Mouse (Mus musculus): Measurements from ENCODE around the gene Tcte1.

The Tcte1 gene

DNA sequence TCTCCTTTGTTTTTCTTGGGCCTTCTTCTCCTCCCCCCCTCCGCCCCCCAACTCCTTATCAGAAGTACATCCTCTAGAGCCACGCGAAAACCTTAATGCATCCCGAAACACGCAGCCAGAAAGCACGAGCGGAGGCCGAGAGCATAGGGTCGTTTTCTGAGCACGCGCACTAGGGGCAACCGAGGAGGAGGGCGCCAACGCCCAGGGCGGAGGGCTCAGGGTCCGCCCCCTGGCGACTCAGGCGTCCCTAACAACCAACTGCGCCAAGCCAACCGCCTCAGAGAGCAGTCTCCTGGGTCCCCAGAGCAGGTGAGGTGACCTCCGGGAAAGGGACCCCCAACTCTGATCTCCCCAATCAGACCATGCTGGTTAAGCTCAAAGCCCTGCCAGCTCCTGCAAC, at the start of gene Tcte1:
Tcte1 (plus strand) TSS at position 172 of the 400 bp plus-strand sequence.
- no peak for DNase-seq (ENCODE audit: low read depth, low spot score)

DNA sequence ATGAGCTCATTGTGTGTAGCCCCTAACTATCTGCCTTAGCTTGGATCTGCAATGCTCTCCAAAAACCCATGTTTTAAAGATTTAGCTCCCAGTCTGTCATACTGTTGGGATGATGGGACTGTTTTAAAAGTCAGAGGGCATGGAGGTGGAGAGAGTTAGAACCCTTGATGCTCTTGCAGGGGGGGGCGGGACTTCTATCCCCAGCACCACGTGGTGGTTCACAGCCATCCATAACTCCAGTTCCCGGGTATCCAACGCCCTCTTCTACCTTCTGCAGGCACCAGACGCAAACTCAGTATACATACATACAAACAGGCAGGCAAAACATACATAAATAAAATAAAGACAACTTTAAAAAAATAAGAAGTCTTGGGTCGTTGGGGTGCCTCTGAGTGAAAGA, 49.6 kb upstream of the Tcte1 start:
- DNase-seq (ENCODE audit: low read depth, low spot score), result no peak

DNA sequence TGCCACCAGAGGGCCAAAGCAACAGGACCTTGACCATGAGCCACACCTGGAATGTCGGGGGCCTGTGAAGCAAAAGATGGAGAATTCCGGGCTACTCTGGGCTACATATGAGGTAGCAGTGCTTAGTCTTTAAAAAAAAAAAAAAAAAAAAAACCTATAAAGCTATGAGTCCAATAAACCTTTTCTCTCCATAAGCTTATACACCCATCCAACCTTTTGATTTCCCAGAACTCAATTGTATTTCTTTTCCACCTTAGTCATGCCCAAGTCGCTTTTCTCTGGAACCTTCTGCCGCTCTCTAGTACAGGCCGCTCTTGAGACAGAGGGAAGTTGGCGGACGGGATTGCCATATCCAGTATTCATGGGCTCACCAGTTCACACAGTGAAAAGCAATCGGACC, 49.1 kb upstream of the Tcte1 start:
- DNase-seq (ENCODE audit: low read depth, low spot score), result no peak

DNA sequence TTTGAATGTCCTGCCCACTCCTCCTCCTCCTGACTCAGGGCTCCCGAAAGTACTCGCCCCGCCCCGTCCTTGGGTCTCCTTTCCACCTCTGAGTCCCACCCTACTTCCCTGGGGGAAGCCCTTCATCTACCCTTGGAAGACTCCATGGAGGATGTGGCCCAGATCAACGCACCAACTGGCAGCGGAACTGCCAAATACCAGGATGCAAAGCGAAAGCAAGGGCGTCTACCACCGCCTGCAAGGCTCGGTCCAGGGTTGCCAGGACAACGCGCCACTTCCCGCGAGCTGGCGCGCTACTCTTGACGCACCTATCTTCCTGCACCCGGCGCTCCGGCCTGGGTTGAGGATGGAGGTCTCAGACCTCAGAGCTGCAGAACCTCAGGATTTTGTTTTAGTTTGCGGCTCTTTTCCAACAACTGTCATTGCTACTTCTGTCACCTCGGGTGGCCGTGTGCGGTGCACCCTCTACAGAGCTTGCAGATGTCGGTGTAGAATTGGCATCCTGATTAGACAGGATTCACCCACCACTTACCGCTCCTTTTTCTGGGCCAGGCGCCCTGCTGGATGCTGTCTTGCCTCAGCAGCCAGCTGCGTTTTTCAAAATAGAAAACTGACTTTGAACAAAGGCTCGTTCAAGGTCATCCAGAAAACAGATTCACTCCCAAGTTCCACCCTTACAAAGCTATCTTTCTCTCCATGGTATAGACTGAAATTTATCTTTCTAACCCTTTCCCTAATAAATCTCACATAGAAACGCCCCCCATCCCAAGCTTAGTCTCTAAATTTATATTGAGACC, 48.4 kb upstream of the Tcte1 start, which contains the start of gene Spats1:
Spats1 (minus strand) TSS at position 747 of the 797 bp plus-strand sequence.
- DNase-seq (ENCODE audit: low read depth, low spot score), result peak; percentile 79

DNA sequence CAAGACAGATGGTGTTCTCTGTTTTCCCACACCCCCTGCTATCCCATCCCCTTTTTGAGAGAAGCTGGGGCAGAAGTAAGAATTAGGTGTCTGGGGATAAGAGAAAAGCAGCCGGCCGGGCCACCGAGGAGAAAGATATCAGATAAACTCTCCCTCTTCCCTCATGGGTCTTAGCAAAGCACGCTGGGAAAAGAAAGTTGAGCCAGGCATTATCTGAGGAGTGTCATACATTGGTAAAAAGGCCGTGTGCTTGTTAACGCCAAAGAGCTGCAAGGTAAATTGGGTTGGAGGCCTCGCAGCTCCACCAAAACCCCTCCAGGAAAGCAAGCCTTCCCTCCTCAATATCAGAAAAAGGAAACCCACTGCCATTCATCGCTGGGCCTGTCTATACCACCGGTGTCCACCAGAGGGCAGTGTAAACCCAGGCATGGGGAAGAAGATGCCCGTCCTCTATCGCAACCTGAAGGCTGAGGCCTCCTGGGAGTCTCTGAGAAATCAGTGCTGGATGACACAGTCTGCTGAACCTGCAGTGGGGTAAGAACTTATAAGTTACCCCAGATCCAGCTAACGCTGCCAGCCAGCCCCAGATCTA, 44.9 kb upstream of the Tcte1 start:
- DNase-seq (ENCODE audit: low read depth, low spot score), result peak; percentile 89

DNA sequence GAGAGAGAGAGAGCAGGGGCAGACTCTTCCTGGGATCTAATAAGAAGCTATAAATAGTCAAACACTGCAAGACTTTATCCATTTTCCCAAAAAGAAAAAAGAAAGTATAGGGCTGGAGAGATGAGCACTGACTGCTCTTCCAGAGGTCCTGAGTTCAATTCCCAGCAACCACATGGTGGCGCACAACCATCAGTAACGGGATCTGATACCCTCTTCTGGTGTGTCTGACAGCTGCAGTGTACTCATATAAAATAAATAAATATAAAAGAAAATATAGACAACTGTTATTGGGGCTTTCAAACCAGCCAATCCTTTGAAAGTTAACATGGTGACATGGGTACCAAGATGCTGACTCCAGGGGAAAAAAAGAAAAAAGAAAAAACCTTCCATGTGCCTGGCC, 42.8 kb upstream of the Tcte1 start:
- peak; percentile 46 for DNase-seq (ENCODE audit: low read depth, low spot score)

DNA sequence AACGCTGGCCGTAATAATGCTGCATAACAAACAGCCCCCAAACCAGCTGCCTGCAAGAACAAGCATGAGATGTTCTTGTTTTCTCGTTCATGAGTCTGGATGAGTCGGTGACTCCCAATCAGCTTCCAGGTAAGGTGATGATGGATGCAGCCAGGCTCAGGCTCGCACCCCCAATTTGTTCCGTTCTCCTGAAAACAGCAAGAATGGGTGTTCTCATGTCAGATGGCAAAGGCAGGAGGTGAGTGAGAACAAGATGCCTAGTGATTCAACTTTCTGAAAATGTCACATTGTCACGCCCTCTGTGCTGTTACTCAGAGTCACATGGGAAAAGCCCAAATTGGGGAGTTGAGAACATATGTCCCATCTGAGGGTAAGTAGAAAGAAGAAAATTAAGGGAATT, 37.7 kb upstream of the Tcte1 start:
- no peak for DNase-seq (ENCODE audit: low read depth, low spot score)

DNA sequence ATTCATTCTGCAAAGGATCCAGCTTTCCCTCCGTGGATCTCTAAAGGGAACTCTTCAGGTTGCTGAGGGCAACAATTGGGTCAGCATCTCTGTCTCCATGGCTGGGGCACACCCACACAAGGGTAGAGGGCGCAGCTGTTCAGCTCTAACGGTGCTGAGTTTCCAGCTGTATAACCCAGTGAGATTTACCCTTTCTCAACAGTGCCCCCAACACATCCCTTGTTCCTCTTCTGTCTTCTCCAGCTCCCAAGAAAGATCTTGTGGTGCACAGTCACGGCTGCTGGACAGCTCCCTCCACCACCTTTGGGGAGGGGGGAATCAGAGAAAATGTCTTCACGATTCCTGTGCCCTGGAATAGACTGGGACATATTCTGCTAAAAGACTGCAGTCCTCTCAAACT, 36.0 kb upstream of the Tcte1 start:
- no peak for DNase-seq (ENCODE audit: low read depth, low spot score)

DNA sequence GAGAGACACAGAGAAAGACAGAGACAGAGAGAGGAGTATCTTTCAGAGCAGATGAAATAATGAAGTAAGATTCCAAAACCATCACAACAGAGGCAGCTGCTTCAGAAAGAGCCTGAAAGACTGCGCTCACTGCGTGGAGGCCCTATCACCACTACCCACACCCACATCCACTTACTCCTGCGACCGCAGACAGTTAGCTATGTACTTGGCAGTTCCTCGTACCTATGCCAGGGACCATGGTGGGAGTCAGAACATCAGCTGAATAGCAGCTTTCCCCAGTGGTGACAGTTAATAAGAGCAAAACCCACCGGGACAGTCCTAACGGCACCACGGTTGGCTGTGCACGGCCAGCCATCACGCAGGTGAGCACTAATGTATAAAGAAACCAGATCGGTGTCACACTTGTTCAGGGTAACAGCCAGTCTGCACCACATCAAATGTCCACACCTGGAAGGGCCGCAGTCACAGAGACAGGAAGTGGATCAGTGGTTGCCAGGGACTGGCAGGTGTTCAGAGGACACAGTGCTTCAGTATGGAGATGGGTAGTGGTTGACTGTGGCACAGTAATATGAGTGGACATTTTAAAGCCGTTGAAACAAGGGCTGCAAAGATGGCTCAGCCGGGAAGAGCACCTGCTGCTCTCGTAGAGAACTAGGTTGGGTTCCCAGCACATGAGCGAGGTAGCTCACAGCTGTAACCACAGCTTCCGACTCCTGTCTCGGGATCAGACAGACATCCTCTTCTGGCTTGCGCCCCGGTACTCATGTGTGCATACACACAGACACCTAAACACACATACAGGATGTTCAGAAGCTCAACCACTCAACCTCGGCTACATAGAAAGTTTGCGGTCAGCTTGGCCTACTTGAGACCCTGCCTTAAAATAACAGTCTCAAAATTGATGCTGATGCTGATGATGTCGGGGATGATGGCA, 34.6 kb upstream of the Tcte1 start:
- DNase-seq (ENCODE audit: low read depth, low spot score), result peak; percentile 69

DNA sequence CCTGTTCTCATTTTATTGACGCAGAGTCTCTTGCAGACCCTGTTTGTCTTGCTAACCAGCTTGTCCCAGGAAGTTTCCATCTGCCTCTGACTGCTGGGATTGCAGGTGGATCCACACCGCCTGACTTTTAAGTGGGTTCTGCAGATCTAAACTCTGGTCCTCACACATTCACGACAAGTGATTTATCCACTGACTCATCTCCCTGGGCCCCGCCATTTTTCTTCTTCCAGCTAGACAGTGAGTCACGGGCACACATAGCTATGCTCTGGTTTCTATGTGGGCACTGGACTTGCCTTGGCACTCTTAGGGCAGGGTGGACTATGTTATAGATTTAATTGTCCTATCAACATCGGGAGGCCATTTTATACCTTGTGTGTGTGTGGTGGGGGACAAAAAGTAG, 33.5 kb upstream of the Tcte1 start:
- DNase-seq (ENCODE audit: low read depth, low spot score), result no peak

DNA sequence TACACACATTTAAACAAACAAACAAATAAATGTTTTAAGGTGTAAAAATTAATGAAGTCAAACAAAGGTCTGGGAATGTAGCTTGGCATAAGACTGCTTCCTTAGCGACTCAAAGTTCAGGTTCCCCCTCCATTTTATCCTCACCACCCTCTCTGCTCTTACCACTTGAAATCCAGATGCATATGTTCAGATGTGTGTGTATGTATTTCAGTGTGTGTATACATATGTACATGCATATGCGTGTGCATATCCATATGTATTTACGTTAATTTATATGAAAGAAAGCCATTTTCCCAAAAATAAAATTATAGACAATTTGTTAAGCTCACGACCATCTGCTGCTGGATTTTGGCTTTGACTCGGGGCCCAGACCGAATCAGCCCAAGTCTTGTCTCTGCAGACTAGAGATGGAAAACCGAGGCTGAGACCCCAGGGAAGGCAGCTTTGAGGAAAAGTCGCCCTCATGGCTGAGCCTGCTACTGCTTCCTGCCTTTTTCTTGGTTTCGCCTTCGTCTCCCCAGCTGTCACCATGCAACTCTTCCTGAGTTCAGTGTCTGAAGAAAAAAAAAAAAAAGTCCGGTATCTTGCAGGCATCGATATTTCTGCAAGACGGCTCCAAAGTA, 32.6 kb upstream of the Tcte1 start:
- DNase-seq (ENCODE audit: low read depth, low spot score), result no peak

DNA sequence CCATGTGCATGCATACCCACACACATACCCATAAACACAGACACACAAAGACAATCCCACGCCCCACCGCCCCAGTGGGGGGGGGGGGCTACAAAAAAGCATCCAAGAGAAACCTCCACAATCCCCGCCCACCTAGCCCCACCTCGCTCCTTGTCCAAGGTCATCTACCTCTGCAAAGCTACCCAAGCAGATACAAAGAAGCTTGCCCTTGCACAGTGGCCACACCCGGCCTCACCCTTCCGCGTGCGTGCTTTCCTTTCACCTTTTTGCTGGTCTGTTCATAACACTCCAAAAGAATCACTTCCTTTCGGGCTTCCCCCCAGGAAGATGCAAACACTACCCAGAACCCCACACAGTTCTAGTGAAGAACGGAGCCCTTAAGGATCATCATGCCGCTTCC, 27.8 kb upstream of the Tcte1 start:
- DNase-seq (ENCODE audit: low read depth, low spot score), result no peak

DNA sequence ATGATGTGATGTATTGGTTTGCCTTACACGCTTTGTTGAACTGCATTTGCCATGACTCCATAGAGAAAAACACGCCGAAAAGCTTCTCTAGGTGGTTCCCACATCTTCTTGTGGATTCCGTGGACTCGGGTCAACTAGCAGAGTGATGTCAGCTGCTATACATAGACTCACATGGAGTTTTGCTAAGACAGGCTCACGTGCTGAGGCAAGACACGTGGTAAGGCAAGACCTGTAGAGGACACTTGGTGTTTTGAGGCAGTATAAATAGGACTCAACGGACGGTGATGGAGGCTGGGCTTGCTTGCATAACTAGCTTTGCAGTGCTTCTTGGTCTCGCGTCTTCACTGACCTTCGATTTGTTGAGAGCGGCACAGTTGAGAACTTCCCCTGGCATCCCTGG, 24.8 kb upstream of the Tcte1 start:
- DNase-seq (ENCODE audit: low read depth, low spot score), result no peak

DNA sequence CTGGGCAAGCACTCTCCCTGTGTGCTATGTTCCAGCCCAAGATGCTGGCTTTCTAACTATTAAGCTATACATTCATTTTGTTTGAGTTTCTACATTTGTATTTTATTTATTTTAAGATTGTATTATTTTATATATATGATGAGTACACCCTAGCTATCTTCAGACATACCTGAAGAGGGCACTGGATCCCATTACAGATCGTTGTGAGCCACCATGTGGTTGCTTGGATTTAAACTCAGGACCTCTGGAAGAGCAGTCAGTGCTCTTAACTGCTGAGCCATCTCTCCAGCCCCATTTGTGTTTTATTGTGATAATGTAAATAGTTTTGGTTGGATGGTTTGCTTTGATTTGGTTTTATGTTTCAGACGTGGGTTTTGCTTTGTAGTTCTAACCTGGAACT, 23.7 kb upstream of the Tcte1 start:
- DNase-seq (ENCODE audit: low read depth, low spot score), result no peak

DNA sequence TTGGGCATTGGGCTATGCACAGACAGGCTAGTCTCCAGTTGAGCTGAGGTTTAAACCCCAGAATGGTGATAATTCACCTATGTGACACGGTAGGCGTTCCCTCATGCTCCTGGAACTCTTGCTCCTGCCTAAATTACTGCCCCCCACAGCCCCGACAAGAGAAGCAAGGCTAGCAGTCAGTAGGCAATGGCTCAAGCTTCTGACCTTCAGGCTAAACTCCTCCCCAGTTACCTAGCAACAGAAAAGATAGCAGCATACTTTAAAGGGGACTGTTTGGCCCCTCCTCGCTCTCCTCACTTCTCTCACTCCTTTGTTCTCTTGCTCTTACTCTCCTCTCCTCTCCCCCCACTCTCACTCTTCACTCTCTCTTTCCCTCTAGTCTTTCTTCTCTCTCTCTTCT, 22.3 kb upstream of the Tcte1 start:
- DNase-seq (ENCODE audit: low read depth, low spot score), result no peak

DNA sequence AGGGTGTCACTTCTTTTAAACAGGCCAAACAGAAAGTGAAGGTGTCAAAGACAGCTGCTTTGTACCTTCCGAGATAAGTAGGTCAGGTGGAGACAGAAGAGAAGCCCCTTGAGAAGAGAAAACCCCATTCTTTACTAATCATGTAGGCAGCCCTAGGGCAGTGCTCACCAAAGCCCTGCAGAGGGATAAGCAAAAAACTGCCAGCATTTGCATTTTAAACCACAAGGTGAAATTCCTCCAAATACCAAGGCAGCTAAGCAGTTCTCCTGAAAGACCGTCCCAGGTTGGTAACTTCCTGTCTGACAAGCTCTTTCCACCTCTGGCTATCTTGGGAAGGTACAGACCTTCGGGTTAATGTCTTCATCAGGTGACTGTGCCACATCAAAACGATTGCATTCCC, 20.9 kb upstream of the Tcte1 start:
- no peak for DNase-seq (ENCODE audit: low read depth, low spot score)

DNA sequence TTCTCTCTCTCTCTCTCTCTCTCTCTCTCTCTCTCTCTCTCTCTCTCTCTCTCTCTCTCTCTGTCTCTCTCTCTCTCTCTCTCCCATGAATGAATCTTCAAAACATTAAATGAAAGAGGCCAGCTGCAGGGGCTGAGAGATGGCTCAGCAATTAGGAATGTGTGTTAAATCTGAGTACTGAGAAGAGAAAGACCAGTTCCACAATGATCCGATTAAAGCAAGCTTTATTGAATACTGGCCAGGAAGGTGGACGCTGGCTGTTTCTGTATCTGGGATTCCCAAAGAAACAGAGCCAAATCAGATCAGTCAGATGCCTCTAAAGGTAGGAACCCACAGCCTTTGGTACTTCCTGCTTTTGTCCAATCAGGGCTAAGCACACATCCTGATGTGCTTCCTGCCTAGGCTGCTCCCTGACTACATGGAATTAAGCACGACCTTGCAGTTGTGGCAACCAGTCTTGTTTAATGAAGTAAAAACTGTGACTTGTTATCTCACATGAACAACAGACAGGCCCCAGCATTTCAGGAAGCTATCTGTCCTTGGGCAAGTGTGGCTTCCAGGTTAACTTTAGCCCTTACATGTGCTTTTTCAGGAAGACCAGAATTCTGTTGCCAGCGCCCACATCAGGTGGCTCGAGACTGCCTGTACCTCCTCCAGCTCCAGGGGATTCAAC, 19.8 kb upstream of the Tcte1 start:
- DNase-seq (ENCODE audit: low read depth, low spot score), result no peak

DNA sequence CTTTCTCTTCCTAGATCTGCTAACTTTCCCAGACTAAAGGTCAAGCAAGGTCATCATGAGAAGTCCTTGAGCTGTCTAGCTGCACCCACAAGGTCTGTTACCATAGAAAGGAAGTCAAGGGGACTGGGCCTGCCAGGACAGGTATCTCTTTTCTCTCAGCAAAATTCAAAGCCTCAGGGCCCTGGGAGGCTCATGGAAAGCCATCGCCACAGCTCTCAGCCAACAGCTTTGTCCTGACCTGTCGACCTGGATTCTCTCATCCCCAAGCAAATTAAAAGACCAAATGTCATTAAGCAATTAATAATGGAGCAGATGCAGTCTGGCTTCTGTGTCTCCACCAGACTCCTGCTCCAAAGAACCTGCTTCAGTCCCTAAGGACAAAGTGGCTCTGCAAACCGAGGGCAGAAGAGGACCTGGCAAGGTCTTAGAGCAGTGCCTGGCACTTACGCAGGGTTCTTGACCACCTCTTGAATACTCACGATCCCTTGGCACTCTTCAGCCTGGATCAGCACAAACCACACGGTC, 17.2 kb upstream of the Tcte1 start:
- DNase-seq (ENCODE audit: low read depth, low spot score), result no peak

DNA sequence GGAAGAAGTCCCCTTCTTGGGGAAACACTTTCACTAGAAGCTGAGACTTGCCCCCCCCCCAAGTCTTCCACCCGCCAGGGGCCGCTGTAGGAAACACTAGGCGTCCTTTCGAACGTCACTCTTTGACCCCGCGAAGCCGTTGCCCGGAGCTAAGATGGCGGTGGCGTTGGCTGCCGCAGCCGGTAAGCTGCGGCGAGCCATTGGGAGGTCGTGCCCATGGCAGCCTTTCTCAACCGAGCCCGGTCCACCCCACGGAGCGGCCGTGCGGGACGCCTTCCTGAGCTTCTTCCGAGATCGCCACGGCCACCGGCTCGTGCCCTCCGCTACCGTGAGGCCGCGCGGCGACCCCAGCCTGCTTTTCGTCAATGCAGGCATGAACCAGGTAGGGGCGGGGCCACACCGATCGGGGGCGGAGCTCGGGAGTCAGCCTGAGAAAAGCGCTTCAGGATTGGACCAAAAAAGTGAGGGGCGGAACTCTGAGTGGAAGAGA, 16.5 kb upstream of the Tcte1 start, which contains the start of gene Aars2:
Aars2 (plus strand) TSS at position 142 of the 490 bp plus-strand sequence.
- DNase-seq (ENCODE audit: low read depth, low spot score), result peak; percentile 97

DNA sequence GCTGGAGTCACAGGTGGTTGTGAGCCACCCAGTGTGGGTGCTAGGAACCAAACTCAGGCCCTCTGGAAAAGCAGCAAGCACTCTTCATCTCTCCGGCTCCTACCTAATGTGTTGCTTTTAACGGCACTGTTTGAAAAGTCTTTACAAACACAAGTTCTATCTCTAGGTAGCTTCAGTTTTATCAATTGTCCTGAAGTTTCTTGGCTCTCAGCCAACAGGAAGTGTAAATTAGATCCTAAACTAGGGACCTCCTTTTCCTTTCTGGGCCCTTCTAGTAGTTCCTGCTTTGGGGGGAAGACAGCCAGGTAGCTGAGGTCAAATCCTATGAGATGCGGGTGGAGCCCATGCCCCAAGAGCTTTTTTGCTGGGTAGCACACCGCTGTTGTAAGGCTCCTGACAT, 12.4 kb upstream of the Tcte1 start:
- no peak for DNase-seq (ENCODE audit: low read depth, low spot score)

DNA sequence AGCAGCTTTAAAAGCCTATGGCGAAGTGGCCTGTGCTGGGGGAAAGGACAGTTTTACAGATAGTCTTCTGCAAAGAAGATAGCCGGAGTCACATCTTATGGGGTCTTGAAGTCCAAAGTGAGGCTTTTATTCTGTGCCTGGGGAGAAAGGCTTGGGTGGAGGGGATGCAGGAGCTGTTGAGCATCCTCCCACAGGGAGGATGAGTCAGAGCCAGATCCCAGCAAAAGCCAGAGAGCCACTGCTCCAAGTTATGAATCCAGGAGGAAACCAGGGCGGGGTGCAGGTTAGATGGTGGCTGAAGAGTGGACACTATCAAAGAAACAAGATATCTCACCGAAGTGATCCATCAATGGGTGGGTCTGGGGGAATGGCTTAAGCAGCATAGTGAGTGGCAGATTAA, 11.5 kb upstream of the Tcte1 start:
- no peak for DNase-seq (ENCODE audit: low read depth, low spot score)
